In genomic region chr11:82991469-82992166, GRCm38 (mm10) we compare ENCODE assay signal across 8 mouse cellular contexts. TPM values are rescaled to one million over a fixed set of nuclear protein-coding genes. Genes with fewer than 3 reads are reported as not detected.
DNase-seq lines count a peak whose midpoint lies in the region; ATAC-seq and TF ChIP-seq lines count a peak whose summit lies in the region.

Slfn9 (minus strand) TSS chr11:82991830.

- no peaks in the 10 kb centered on the region for H3K27me3 ChIP-seq in liver, adult 2 months (ENCODE audit: control insufficient read depth, insufficient read depth, low read length)
- H3K27me3 ChIP-seq in midbrain, embryonic 16.5 days (ENCODE audit: control insufficient read depth, insufficient read depth, low read depth, low read length): no peaks in the 10 kb centered on the region
- H3K27me3 ChIP-seq in stomach, postnatal 0 days (ENCODE audit: control insufficient read depth, insufficient read depth, low read length): no peaks in the 10 kb centered on the region

- ATAC-seq in midbrain, embryonic 16.5 days: no peak
- 0 out of 2 replicates have a peak, but pooled peaks have one; percentile 26 for ATAC-seq in stomach, postnatal 0 days (ENCODE audit: low FRiP score, low TSS enrichment)

- TF ChIP-seq POLR2A in liver, adult 2 months (IDR thresholded peaks at IDR 0.05; ENCODE audit: extremely low read depth, insufficient read depth, low read length): no peak

- TF ChIP-seq CTCF in liver, adult 2 months (IDR thresholded peaks at IDR 0.05; ENCODE audit: low read depth, low read length): no peak
- TF ChIP-seq CTCF in stomach, postnatal 0 days (IDR thresholded peaks at IDR 0.05; ENCODE audit: low read depth): no peak

- H3K79me2 ChIP-seq in liver, adult 2 months (ENCODE audit: control insufficient read depth, insufficient read depth, low read length): no peaks in the 10 kb centered on the region

- no peaks in the 10 kb centered on the region for H3K36me3 ChIP-seq in liver, adult 2 months (ENCODE audit: control insufficient read depth, insufficient read depth, low read length)
- H3K36me3 ChIP-seq in midbrain, embryonic 16.5 days (ENCODE audit: control insufficient read depth, insufficient read depth, low read length): no peaks in the 10 kb centered on the region
- no peaks in the 10 kb centered on the region for H3K36me3 ChIP-seq in stomach, postnatal 0 days (ENCODE audit: control insufficient read depth, insufficient read depth, low read length)

- H3K9me3 ChIP-seq in midbrain, embryonic 16.5 days (replicated peaks; ENCODE audit: control insufficient read depth, low read length, poor library complexity, severe bottlenecking): no peaks in the 10 kb centered on the region
- no peaks in the 10 kb centered on the region for H3K9me3 ChIP-seq in stomach, postnatal 0 days (ENCODE audit: control insufficient read depth, low read length)

- TF ChIP-seq EP300 in stomach, postnatal 0 days (optimal IDR thresholded peaks at IDR 0.05): no peak

- peaks cover 2% of the 10 kb centered on the region; the same call in 1 of the 2 replicates for H3K4me1 ChIP-seq in liver, adult 2 months (ENCODE audit: control insufficient read depth, insufficient read depth, low read length)
- peaks cover 6% of the 10 kb centered on the region for H3K4me1 ChIP-seq in midbrain, embryonic 16.5 days (ENCODE audit: control insufficient read depth, insufficient read depth, low read length)
- 0 out of 2 replicates have a peak, but pooled peaks cover 2% of the 10 kb centered on the region for H3K4me1 ChIP-seq in stomach, postnatal 0 days (replicated peaks; ENCODE audit: control insufficient read depth, insufficient read depth)

- peak within 1 kb of the TSS; percentile 66 for H3K9ac ChIP-seq in liver, adult 2 months (ENCODE audit: low read depth, low read length)
- H3K9ac ChIP-seq in midbrain, embryonic 16.5 days (ENCODE audit: low read depth, low read length): peak within 1 kb of the TSS; percentile 43
- peak within 1 kb of the TSS; percentile 48; the same call in 1 of the 2 replicates for H3K9ac ChIP-seq in stomach, postnatal 0 days (ENCODE audit: low read length)

- peak within 1 kb of the TSS; percentile 72 for H3K27ac ChIP-seq in liver, adult 2 months (replicated peaks; ENCODE audit: insufficient read depth, low read depth, low read length)
- no peak within 1 kb of the TSS for H3K27ac ChIP-seq in midbrain, embryonic 16.5 days (ENCODE audit: low read length)
- peak within 1 kb of the TSS; percentile 25; the same call in 1 of the 2 replicates for H3K27ac ChIP-seq in stomach, postnatal 0 days (replicated peaks)

- DNase-seq in 3134 (ENCODE audit: extremely low read depth, insufficient read length, low spot score): peak; percentile 72
- peak; percentile 21 for DNase-seq in T-cell, adult 2 months (ENCODE audit: low spot score)
- DNase-seq in embryo, embryonic 9.5 days (ENCODE audit: extremely low spot score): peak; percentile 43
- peak; percentile 50 for DNase-seq in heart, adult 8-10 months (ENCODE audit: low spot score)
- peak; percentile 46 for DNase-seq in kidney, adult 18-20 months
- peak; percentile 64 for DNase-seq in liver, adult 2 months (ENCODE audit: extremely low read depth, low read depth, low spot score)
- peak; percentile 48 for DNase-seq in stomach, postnatal 0 days (ENCODE audit: low spot score)

- 3% methylated on average over 14 of the region's 14 CpGs for WGBS in liver, adult 2 months
- 8% methylated on average over 14 of the region's 14 CpGs for WGBS in midbrain, embryonic 16.5 days
- 5% methylated on average over 14 of the region's 14 CpGs for WGBS in stomach, postnatal 0 days

- H3K4me3 ChIP-seq in liver, adult 2 months (ENCODE audit: insufficient read depth, low read depth, low read length): peak within 1 kb of the TSS; percentile 64
- peak within 1 kb of the TSS; percentile 30 for H3K4me3 ChIP-seq in midbrain, embryonic 16.5 days (ENCODE audit: low read depth, low read length)
- peak within 1 kb of the TSS; percentile 44 for H3K4me3 ChIP-seq in stomach, postnatal 0 days (ENCODE audit: low read depth, low read length)

- peak within 1 kb of the TSS; percentile 61 for H3K4me2 ChIP-seq in midbrain, embryonic 16.5 days (ENCODE audit: low read length)
- peak within 1 kb of the TSS; percentile 57 for H3K4me2 ChIP-seq in stomach, postnatal 0 days (replicated peaks; ENCODE audit: low read depth)

RNA-seq across cellular contexts. Expression of gene Slfn9, which starts in this region (rescaled TPM):
- under 1 TPM; 0.56 to 0.72 (median 0.62) TPM for total RNA-seq in heart, adult 8-10 months (2022)
- total RNA-seq in liver, adult 2 months (2014; rRNA removed): 2.7 and 3.1 TPM in 2 replicates
- 0.20 and 0.25 TPM in 2 replicates for polyA plus RNA-seq in liver, adult 2 months (2012; rRNA removed)
- polyA plus RNA-seq in midbrain, embryonic 16.5 days (2015; fragmentation: Nextera tagmentation; extraction: Ambion mirVana): 1.7 and 1.9 TPM in 2 replicates
- 4.4 and 5.1 TPM in 2 replicates for polyA plus RNA-seq in stomach, postnatal 0 days (2015; fragmentation: Nextera tagmentation; extraction: Ambion mirVana)

Comparison
In these comparisons a context has a peak if more than half of its experiments do, and no peak if none do; other contexts are left out.
1. Peak in DNase-seq in heart, adult 8-10 months; RNA of the gene not detected or under 1 TPM.
2. DNase-seq: peak in every context shown above with its lines; median percentile 72 in 3134; 64 in liver, adult 2 months; 50 in heart, adult 8-10 months; 48 in stomach, postnatal 0 days; 46 in kidney, adult 18-20 months; 43 in embryo, embryonic 9.5 days; 21 in T-cell, adult 2 months.